Mouse (Mus musculus) G1E (cell line): ENCODE results near the gene Srp54c.

Source experiments
- CTCF ChIP-seq: IDR thresholded peaks from 2 replicates; pipeline ENCODE4 v1.5.1; 2012; ENCODE audit warnings: low read depth, low read length, inconsistent platforms, mixed read lengths
- GATA1 ChIP-seq: IDR thresholded peaks from 2 replicates; pipeline ENCODE4 v1.6.1; 2012; ENCODE audit warnings: borderline replicate concordance, low read length, inconsistent platforms, mixed read lengths
- GATA2 ChIP-seq: IDR thresholded peaks from 2 replicates; pipeline ENCODE4 v1.6.1; 2012; ENCODE audit warnings: low read depth, low read length, inconsistent platforms, borderline replicate concordance
- POLR2AphosphoS5 ChIP-seq: IDR thresholded peaks from 2 replicates; pipeline ENCODE4 v1.6.1; 2012; ENCODE audit warnings: low read depth, low read length, inconsistent platforms; ENCODE audit not compliant: insufficient replicate concordance
- TAL1 ChIP-seq: conservative IDR thresholded peaks from 2 replicates; pipeline ENCODE4 v1.6.1; 2012; ENCODE audit warnings: low read depth, low read length, inconsistent platforms, mixed read lengths

GRCm38 (mm10) chr12:55302485-55303441 is 72.8 kb downstream of the Srp54c start, which contains the start of gene Ppp2r3c:
- TF ChIP-seq CTCF = no peak
- no peak for TF ChIP-seq GATA1
- no peak for TF ChIP-seq GATA2
- no peak for TF ChIP-seq TAL1
- TF ChIP-seq POLR2AphosphoS5 = no peak
